ENCODE assay signal across 8 mouse cellular contexts in the genomic region with DNA sequence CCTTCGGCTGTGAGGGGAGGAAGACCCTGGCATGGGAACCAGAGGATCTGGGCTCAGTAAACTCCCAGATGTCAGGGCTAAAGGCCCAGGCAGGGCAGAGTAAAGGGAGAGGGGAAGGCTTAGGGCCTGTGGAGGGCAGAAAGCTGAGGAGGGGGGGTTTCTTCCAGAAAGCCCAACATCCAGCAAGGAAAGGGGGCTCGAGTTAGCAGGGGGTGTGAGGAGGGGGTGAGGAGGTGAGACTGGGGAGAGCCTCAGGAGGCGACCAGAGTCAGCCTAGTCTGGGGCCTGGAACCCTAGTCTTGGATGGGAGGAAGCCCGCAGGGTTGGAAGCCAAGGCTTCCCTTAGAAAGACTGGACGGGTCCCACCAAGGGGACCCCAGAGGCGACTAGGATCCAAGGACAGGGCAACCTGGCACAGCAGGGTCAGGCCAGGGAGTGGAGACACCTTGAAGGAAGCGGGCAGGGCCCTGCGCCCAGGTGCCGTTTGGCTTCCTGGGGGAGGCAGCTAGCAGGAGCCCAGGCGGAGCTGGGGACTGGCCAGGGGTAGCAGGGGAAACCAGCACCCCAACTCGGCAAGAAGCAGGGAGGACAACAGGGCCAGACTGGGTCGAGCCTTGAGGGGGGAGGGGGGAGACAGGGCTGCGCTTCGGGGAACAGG. TPM values are rescaled to one million over a fixed set of nuclear protein-coding genes. Genes with fewer than 3 reads are reported as not detected.
DNase-seq lines count a peak whose midpoint lies in the region; ATAC-seq and TF ChIP-seq lines count a peak whose summit lies in the region.

No protein-coding gene starts in this region.

- peak overlapping the region; percentile 48; the same call in 1 of the 2 replicates for H3K27ac ChIP-seq in testis, adult 2 months (ENCODE audit: control insufficient read depth, insufficient read depth, low read depth, low read length)
- peak overlapping the region; percentile 70; the same call in 1 of the 2 replicates for H3K27ac ChIP-seq in intestine, embryonic 16.5 days (ENCODE audit: low read length)
- 0 out of 2 replicates have a peak overlapping the region, but pooled peaks have one; percentile 70 for H3K27ac ChIP-seq in neural tube, embryonic 11.5 days (ENCODE audit: low read depth, low read length)

- DNase-seq in cerebellum, postnatal 36 days, result peak; percentile 17 to 35
- no peak for DNase-seq in cerebellum, postnatal 4 days (ENCODE audit: low spot score in 2 of 2)
- no peak for DNase-seq in testis, postnatal 10 days (ENCODE audit: low spot score)
- no peak for DNase-seq in neural tube, embryonic 11.5 days (ENCODE audit: low spot score)
- DNase-seq in adrenal gland, postnatal 10 days, result no peak
- no peak for DNase-seq in MN1 (ENCODE audit: low spot score)

- 11% methylated on average over 14 of the region's 14 CpGs for WGBS in intestine, embryonic 16.5 days
- 9% methylated on average over 12 of the region's 14 CpGs for WGBS in neural tube, embryonic 11.5 days

- H3K4me1 ChIP-seq in testis, adult 2 months (ENCODE audit: control insufficient read depth, insufficient read depth, low read length), result peaks cover 18% of the 10 kb centered on the region
- peaks cover 25% of the 10 kb centered on the region for H3K4me1 ChIP-seq in intestine, embryonic 16.5 days (ENCODE audit: control insufficient read depth, insufficient read depth, low read length)
- peaks cover 7% of the 10 kb centered on the region; the same call in 1 of the 2 replicates for H3K4me1 ChIP-seq in neural tube, embryonic 11.5 days (ENCODE audit: control insufficient read depth, insufficient read depth, low read length)

- no peaks in the 10 kb centered on the region for H3K36me3 ChIP-seq in testis, adult 2 months (ENCODE audit: control insufficient read depth, insufficient read depth, low read length)
- peaks cover 3% of the 10 kb centered on the region for H3K36me3 ChIP-seq in intestine, embryonic 16.5 days (ENCODE audit: control insufficient read depth, insufficient read depth, low read length)
- peaks cover 2% of the 10 kb centered on the region; the same call in 1 of the 2 replicates for H3K36me3 ChIP-seq in neural tube, embryonic 11.5 days (ENCODE audit: control insufficient read depth, insufficient read depth, low read length)

- TF ChIP-seq POLR2A in testis, adult 2 months (IDR thresholded peaks at IDR 0.05; ENCODE audit: control insufficient read depth, low read depth, low read length), result no peak

- peak overlapping the region; percentile 90 for H3K9ac ChIP-seq in intestine, embryonic 16.5 days (ENCODE audit: low read depth, low read length)
- H3K9ac ChIP-seq in neural tube, embryonic 11.5 days (ENCODE audit: low read length), result peak overlapping the region; percentile 79

- ATAC-seq in intestine, embryonic 16.5 days, result peak; percentile 34
- ATAC-seq in neural tube, embryonic 11.5 days (ENCODE audit: insufficient read depth, low FRiP score, low TSS enrichment), result peak; percentile 8; the same call in 1 of the 2 replicates

- H3K27me3 ChIP-seq in testis, adult 2 months (ENCODE audit: control insufficient read depth, insufficient read depth, low read length), result no peaks in the 10 kb centered on the region
- no peaks in the 10 kb centered on the region for H3K27me3 ChIP-seq in intestine, embryonic 16.5 days (replicated peaks; ENCODE audit: control insufficient read depth, insufficient read depth, low read length)
- no peaks in the 10 kb centered on the region for H3K27me3 ChIP-seq in neural tube, embryonic 11.5 days (ENCODE audit: control insufficient read depth, insufficient read depth, low read length)

- no peak for TF ChIP-seq CTCF in testis, adult 2 months (IDR thresholded peaks at IDR 0.05; ENCODE audit: control insufficient read depth, insufficient read depth, insufficient replicate concordance, low read depth, low read length)

- peak overlapping the region; percentile 87 for H3K4me2 ChIP-seq in intestine, embryonic 16.5 days (ENCODE audit: low read depth, low read length)
- H3K4me2 ChIP-seq in neural tube, embryonic 11.5 days (ENCODE audit: low read depth), result peak overlapping the region; percentile 96

- peak overlapping the region; percentile 89 for H3K4me3 ChIP-seq in testis, adult 2 months (ENCODE audit: control insufficient read depth, low read depth, low read length)
- H3K4me3 ChIP-seq in intestine, embryonic 16.5 days (ENCODE audit: low read length), result peak overlapping the region; percentile 93
- peak overlapping the region; percentile 99 for H3K4me3 ChIP-seq in neural tube, embryonic 11.5 days (ENCODE audit: low read depth, low read length)

- H3K9me3 ChIP-seq in intestine, embryonic 16.5 days (ENCODE audit: control insufficient read depth, low read length), result no peaks in the 10 kb centered on the region
- no peaks in the 10 kb centered on the region for H3K9me3 ChIP-seq in neural tube, embryonic 11.5 days (ENCODE audit: control insufficient read depth, low read length)

RNA-seq across cellular contexts. Expression of a gene that starts 1.1 kb away (rescaled TPM):
- 13.2 and 14.1 TPM in 2 replicates for polyA plus RNA-seq in testis, adult 2 months (2012; rRNA removed)
- polyA plus RNA-seq in intestine, embryonic 16.5 days (2015; fragmentation: Nextera tagmentation; extraction: Ambion mirVana), result 3.7 and 4.4 TPM in 2 replicates
- polyA plus RNA-seq in neural tube, embryonic 11.5 days (2014; fragmentation: Nextera tagmentation; extraction: Ambion mirVana), result 14.1 and 16.4 TPM in 2 replicates
- 10 to 100 TPM; 35.0 to 37.1 TPM for total RNA-seq in adrenal gland, postnatal 10 days (2021)

RNA-seq across cellular contexts. Expression of a gene that starts 5.6 kb away (rescaled TPM):
- 26.1 and 27.2 TPM in 2 replicates for polyA plus RNA-seq in testis, adult 2 months (2012; rRNA removed)
- polyA plus RNA-seq in intestine, embryonic 16.5 days (2015; fragmentation: Nextera tagmentation; extraction: Ambion mirVana), result 0.27 and 0.46 TPM in 2 replicates
- 1.2 and 1.6 TPM in 2 replicates for polyA plus RNA-seq in neural tube, embryonic 11.5 days (2014; fragmentation: Nextera tagmentation; extraction: Ambion mirVana)
- total RNA-seq in adrenal gland, postnatal 10 days (2021), result 10 to 100 TPM; 17.4 to 17.9 TPM

RNA-seq across cellular contexts. Expression of a gene that starts 50.6 kb away (rescaled TPM):
- 3.0 and 3.7 TPM in 2 replicates for polyA plus RNA-seq in testis, adult 2 months (2012; rRNA removed)
- 1.4 and 2.0 TPM in 2 replicates for polyA plus RNA-seq in intestine, embryonic 16.5 days (2015; fragmentation: Nextera tagmentation; extraction: Ambion mirVana)
- 2.0 and 2.7 TPM in 2 replicates for polyA plus RNA-seq in neural tube, embryonic 11.5 days (2014; fragmentation: Nextera tagmentation; extraction: Ambion mirVana)
- total RNA-seq in adrenal gland, postnatal 10 days (2021), result 1 to 10 TPM; 5.2 to 5.4 TPM

RNA-seq across cellular contexts. Expression of a gene that starts 50.7 kb away (rescaled TPM):
- polyA plus RNA-seq in testis, adult 2 months (2012; rRNA removed), result 61.1 and 62.1 TPM in 2 replicates
- polyA plus RNA-seq in intestine, embryonic 16.5 days (2015; fragmentation: Nextera tagmentation; extraction: Ambion mirVana), result 147 and 159 TPM in 2 replicates
- polyA plus RNA-seq in neural tube, embryonic 11.5 days (2014; fragmentation: Nextera tagmentation; extraction: Ambion mirVana), result 49.3 and 54.0 TPM in 2 replicates
- total RNA-seq in adrenal gland, postnatal 10 days (2021), result 10 to 100 TPM; 76.6 to 80.9 TPM

RNA-seq across cellular contexts. Expression of a gene that starts 53.0 kb away (rescaled TPM):
- 2.4 and 8.7 TPM in 2 replicates for polyA plus RNA-seq in testis, adult 2 months (2012; rRNA removed)
- polyA plus RNA-seq in intestine, embryonic 16.5 days (2015; fragmentation: Nextera tagmentation; extraction: Ambion mirVana), result 15.3 and 17.6 TPM in 2 replicates
- 0.41 and 0.69 TPM in 2 replicates for polyA plus RNA-seq in neural tube, embryonic 11.5 days (2014; fragmentation: Nextera tagmentation; extraction: Ambion mirVana)
- 100 to 1,000 TPM; 346 to 973 TPM for total RNA-seq in adrenal gland, postnatal 10 days (2021)

Comparison
In these comparisons a context has a peak if more than half of its experiments do, and no peak if none do; other contexts are left out.
1. DNase-seq: peak in cerebellum, postnatal 36 days (2 of 2); none in cerebellum, postnatal 4 days (0 of 2), testis, postnatal 10 days (single experiment), neural tube, embryonic 11.5 days (single experiment), adrenal gland, postnatal 10 days (single experiment) and MN1 (single experiment).
2. RNA of a gene that starts 5.6 kb away (polyA plus RNA-seq): 26.1 to 27.2 TPM in testis, adult 2 months; 1.2 to 1.6 TPM in neural tube, embryonic 11.5 days and 0.27 to 0.46 TPM in intestine, embryonic 16.5 days; every median in the first group is over 10 times any median in the second.
3. Peak in every context shown above with its lines, with median percentiles within 50 percentile points of each other: H3K27ac ChIP-seq and H3K4me3 ChIP-seq.